Mouse (Mus musculus): ENCODE data around the gene C6. TPM values are rescaled to one million over a fixed set of nuclear protein-coding genes. Genes with fewer than 3 reads are reported as not detected.

Gene C6
- polyA plus RNA-seq, 1 experiment from 2014 or later, result not detected

DNA sequence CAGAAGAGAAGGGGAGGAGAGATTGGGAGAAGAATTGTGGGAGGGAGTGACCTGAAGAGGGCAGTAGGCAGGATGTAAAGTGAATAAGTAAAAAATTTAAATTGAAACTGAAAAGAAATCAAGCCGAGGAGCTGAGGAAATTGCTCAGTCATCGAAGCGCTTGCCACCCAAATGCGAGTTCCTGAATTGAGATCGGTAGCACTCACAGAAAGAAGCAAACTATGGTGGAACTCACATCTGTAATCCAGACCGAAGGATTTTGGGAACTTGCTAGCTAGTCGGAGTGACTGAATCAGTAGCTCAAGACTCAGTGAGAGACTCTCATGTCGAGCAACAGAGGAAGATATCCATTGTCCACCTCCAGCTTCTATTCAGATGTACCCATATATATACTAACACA, 94.8 kb downstream of the C6 start:
- Histone ChIP-seq H3K4me2 (no peak overlapping the region), H3K4me1 (ENCODE audit: insufficient read depth) (no peaks in the 10 kb centered on the region), H3K27me3 (ENCODE audit: insufficient read depth, low read length) (no peaks in the 10 kb centered on the region), H3K4me3 (ENCODE audit: low read depth, low read length) (no peak overlapping the region), H3K9ac (no peak overlapping the region), H3K36me3 (ENCODE audit: insufficient read depth) (no peaks in the 10 kb centered on the region), H3K27ac (ENCODE audit: low read depth) (no peak overlapping the region), H3K9me3 (ENCODE audit: low read depth, low read length) (no peaks in the 10 kb centered on the region)
- TF ChIP-seq CTCF (IDR thresholded peaks at IDR 0.05; ENCODE audit: low read depth), result no peak
- 88% methylated on average over 8 of the region's 8 CpGs for WGBS
- DNase-seq (no peak), ATAC-seq (ENCODE audit: insufficient read depth) (no peak)

DNA sequence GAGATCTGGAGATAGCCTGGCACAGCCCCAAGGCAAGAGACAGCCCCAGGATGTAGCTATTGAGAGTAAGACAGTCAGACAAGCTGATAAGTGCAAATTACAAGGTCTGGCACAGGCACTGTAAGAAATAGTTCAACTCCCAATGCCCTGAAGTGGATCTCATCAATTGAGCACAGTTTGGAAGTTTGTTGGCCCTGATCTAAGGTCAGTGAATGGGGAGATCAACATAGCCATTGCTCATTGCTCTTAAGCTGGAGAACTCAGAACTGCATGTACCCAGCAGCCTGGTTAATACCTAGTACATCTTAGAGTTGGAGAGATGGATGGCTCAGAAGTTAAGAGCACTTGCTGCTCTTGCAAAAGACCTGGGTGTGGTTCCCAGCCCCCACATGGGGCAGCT, 100.8 kb downstream of the C6 start:
- DNase-seq (no peak), ATAC-seq (ENCODE audit: insufficient read depth) (no peak)
- Histone ChIP-seq H3K36me3 (ENCODE audit: insufficient read depth) (no peaks in the 10 kb centered on the region), H3K9ac (no peak overlapping the region), H3K4me3 (ENCODE audit: low read depth, low read length) (no peak overlapping the region), H3K9me3 (ENCODE audit: low read depth, low read length) (no peaks in the 10 kb centered on the region), H3K27ac (ENCODE audit: low read depth) (no peak overlapping the region), H3K4me2 (no peak overlapping the region), H3K4me1 (ENCODE audit: insufficient read depth) (no peaks in the 10 kb centered on the region), H3K27me3 (ENCODE audit: insufficient read depth, low read length) (no peaks in the 10 kb centered on the region)
- no peak for TF ChIP-seq CTCF (IDR thresholded peaks at IDR 0.05; ENCODE audit: low read depth)

DNA sequence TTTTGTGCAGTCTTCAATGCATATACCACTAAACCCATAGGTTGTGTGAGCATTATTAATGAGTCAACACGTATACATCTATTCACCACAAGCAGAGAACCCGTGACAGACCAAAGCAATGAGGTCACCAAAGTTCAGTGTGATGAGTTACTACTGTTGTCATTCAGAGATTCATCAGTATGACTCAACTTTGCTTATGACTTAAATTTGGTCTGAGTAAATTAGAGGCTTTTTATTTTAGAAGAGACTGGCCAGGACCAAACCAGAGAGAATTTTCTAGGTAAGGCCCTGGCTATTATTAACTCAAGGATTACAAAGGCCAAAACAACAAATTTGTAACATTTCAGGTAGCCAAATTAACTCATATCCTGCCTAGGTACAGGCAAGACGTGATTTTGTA, 109.4 kb downstream of the C6 start:
- Histone ChIP-seq H3K4me1 (ENCODE audit: insufficient read depth) (no peaks in the 10 kb centered on the region), H3K36me3 (ENCODE audit: insufficient read depth) (no peaks in the 10 kb centered on the region), H3K4me2 (no peak overlapping the region), H3K27ac (ENCODE audit: low read depth) (no peak overlapping the region), H3K4me3 (ENCODE audit: low read depth, low read length) (no peak overlapping the region), H3K27me3 (ENCODE audit: insufficient read depth, low read length) (no peaks in the 10 kb centered on the region), H3K9me3 (ENCODE audit: low read depth, low read length) (no peaks in the 10 kb centered on the region), H3K9ac (no peak overlapping the region)
- DNase-seq (no peak), ATAC-seq (ENCODE audit: insufficient read depth) (no peak)
- WGBS, result 72% methylated on average over 3 of the region's 3 CpGs
- no peak for TF ChIP-seq CTCF (IDR thresholded peaks at IDR 0.05; ENCODE audit: low read depth)

- DNase-seq (no peak), ATAC-seq (ENCODE audit: insufficient read depth) (no peak)
- H3K9ac ChIP-seq, result no peak overlapping the region
- H3K4me1 ChIP-seq (ENCODE audit: insufficient read depth), result no peaks in the 10 kb centered on the region
- H3K4me2 ChIP-seq, result no peak overlapping the region
- no peaks in the 10 kb centered on the region for H3K9me3 ChIP-seq (ENCODE audit: low read depth, low read length)
- no peaks in the 10 kb centered on the region for H3K36me3 ChIP-seq (ENCODE audit: insufficient read depth)
- no peaks in the 10 kb centered on the region for H3K27me3 ChIP-seq (ENCODE audit: insufficient read depth, low read length)
- no peak overlapping the region for H3K4me3 ChIP-seq (ENCODE audit: low read depth, low read length)
- no peak for TF ChIP-seq CTCF (IDR thresholded peaks at IDR 0.05; ENCODE audit: low read depth)
- H3K27ac ChIP-seq (ENCODE audit: low read depth), result no peak overlapping the region
- 68% methylated on average over 1 of the region's 1 CpGs for WGBS
Observed at GRCm38 (mm10) chr15:4850015-4850414, 123.0 kb downstream of the C6 start.

Other genes starting within 250 kb of the C6 start
- not detected in 2 replicates for gene Mroh2b, start 171.6 kb downstream of the C6 start, polyA plus RNA-seq (2014; fragmentation: Nextera tagmentation; extraction: Ambion mirVana)